Mouse (Mus musculus) cerebellum, adult 2 months (tissue): ENCODE data around the gene Hspa12a. TPM values are rescaled to one million over a fixed set of nuclear protein-coding genes. Genes with fewer than 3 reads are reported as not detected.

ENCODE experiments used
- DNase-seq, 2 experiments: peaks; one replicate each; pipeline ENCODE4 v3.0.0; 2021
- H3K27ac ChIP-seq: fragments of 200-500 bp; 2 replicates; pipeline ENCODE4 v1.5.1; 2012; ENCODE audit warnings: low read length, control low read depth, inconsistent platforms; ENCODE audit not compliant: insufficient read depth
- H3K27me3 ChIP-seq: fragments of 200-500 bp; 2 replicates; pipeline ENCODE4 v1.6.1; 2012; ENCODE audit warnings: inconsistent platforms, mild to moderate bottlenecking, low read length, moderate library complexity; ENCODE audit not compliant: control insufficient read depth, insufficient read depth
- H3K4me1 ChIP-seq: fragments of 200-500 bp; 2 replicates; pipeline ENCODE4 v1.6.1; 2011; ENCODE audit warnings: low read length; ENCODE audit not compliant: control insufficient read depth, insufficient read depth
- H3K4me3 ChIP-seq: fragments of 200-500 bp; replicated peaks from 2 replicates; pipeline ENCODE3; 2011; ENCODE audit warnings: mild to moderate bottlenecking, low read depth, low read length, control low read depth; ENCODE audit not compliant: insufficient read depth
- CTCF ChIP-seq: fragments of 200-500 bp; IDR thresholded peaks from 2 replicates; pipeline ENCODE4 v1.5.1; 2011; ENCODE audit warnings: low read depth, mild to moderate bottlenecking, control low read depth, low read length, moderate library complexity, borderline replicate concordance; ENCODE audit not compliant: insufficient read depth
- POLR2A ChIP-seq: fragments of 200-500 bp; IDR thresholded peaks from 2 replicates; pipeline ENCODE4 v1.6.1; 2011; ENCODE audit warnings: low read length, control low read depth, borderline replicate concordance; ENCODE audit not compliant: insufficient read depth
- WGBS: fragments of 180-500 bp; shearing (Covaris S2); methylation state at CpG from one replicate; pipeline ENCODE4 v1.1.7; 2018; 5-methylcytosine and 5-hydroxymethylcytosine counted together
- polyA plus RNA-seq: library from polyadenylated mRNA; depleted of rRNA; stranded (reverse); fragments of >200 nt; gene quantifications from 2 replicates; pipeline ENCODE4 v1.2.3, GENCODE M21; 2012; rRNA removed

The Hspa12a gene
- 102 and 103 TPM in 2 replicates for polyA plus RNA-seq

GRCm38 (mm10) chr19:58942841-58943828, at the start of gene Hspa12a, which contains the start of gene Eno4:
Hspa12a (minus strand) TSS chr19:58943654.
Eno4 (plus strand) TSS chr19:58943425.
- Histone ChIP-seq H3K4me1 (peaks cover 4% of the 10 kb centered on the region; the same call in 1 of the 2 replicates), H3K27me3 (no peaks in the 10 kb centered on the region), H3K27ac (peak within 1 kb of the TSS; percentile 46), H3K4me3 (peak within 1 kb of the TSS; percentile 86)
- DNase-seq, result peak; percentile 96 to 98
- WGBS, result under 1% methylated on average over 65 of the region's 65 CpGs
- TF ChIP-seq POLR2A (peak; percentile 100), CTCF (no peak)

GRCm38 (mm10) chr19:58981571-58981970, 38.1 kb upstream of the Hspa12a start:
- DNase-seq, result no peak
- 66% methylated on average over 9 of the region's 9 CpGs for WGBS
- Histone ChIP-seq H3K27ac (no peak overlapping the region), H3K4me1 (no peaks in the 10 kb centered on the region), H3K4me3 (no peak overlapping the region), H3K27me3 (no peaks in the 10 kb centered on the region)
- TF ChIP-seq CTCF, result no peak

- WGBS, result 51% methylated on average over 5 of the region's 5 CpGs
- Histone ChIP-seq H3K27me3 (no peaks in the 10 kb centered on the region), H3K4me3 (no peak overlapping the region), H3K27ac (no peak overlapping the region), H3K4me1 (no peaks in the 10 kb centered on the region)
- no peak for DNase-seq
- TF ChIP-seq POLR2A, result no peak
- TF ChIP-seq CTCF, result no peak
Measured at GRCm38 (mm10) chr19:58980056-58980440, 36.6 kb upstream of the Hspa12a start.

- Histone ChIP-seq H3K4me3 (no peak overlapping the region), H3K27me3 (no peaks in the 10 kb centered on the region), H3K27ac (no peak overlapping the region), H3K4me1 (no peaks in the 10 kb centered on the region)
- TF ChIP-seq CTCF (no peak), POLR2A (no peak)
- 26% methylated on average over 13 of the region's 13 CpGs for WGBS
- peak; percentile 33 to 43 for DNase-seq
Measured at GRCm38 (mm10) chr19:58979436-58980055, 36.1 kb upstream of the Hspa12a start.

GRCm38 (mm10) chr19:58978401-58979171, 35.1 kb upstream of the Hspa12a start:
- Histone ChIP-seq H3K4me3 (no peak overlapping the region), H3K4me1 (no peaks in the 10 kb centered on the region), H3K27me3 (no peaks in the 10 kb centered on the region), H3K27ac (no peak overlapping the region)
- TF ChIP-seq CTCF, result no peak
- no peak for TF ChIP-seq POLR2A
- WGBS, result 70% methylated on average over 11 of the region's 11 CpGs
- no peak for DNase-seq

- Histone ChIP-seq H3K27ac (no peak overlapping the region), H3K4me3 (no peak overlapping the region), H3K27me3 (no peaks in the 10 kb centered on the region), H3K4me1 (no peaks in the 10 kb centered on the region)
- DNase-seq, result no peak
- TF ChIP-seq CTCF (no peak), POLR2A (no peak)
- WGBS, result 66% methylated on average over 11 of the region's 11 CpGs
Measured at GRCm38 (mm10) chr19:58975216-58975863, 31.9 kb upstream of the Hspa12a start.

- no peaks in the 10 kb centered on the region for H3K27me3 ChIP-seq
- no peak overlapping the region for H3K27ac ChIP-seq
- H3K4me1 ChIP-seq, result no peaks in the 10 kb centered on the region; the same call in 1 of the 2 replicates
- H3K4me3 ChIP-seq, result no peak overlapping the region
- WGBS, result 80% methylated on average over 8 of the region's 8 CpGs
- DNase-seq, result no peak
- TF ChIP-seq POLR2A, result no peak
- no peak for TF ChIP-seq CTCF
Measured at GRCm38 (mm10) chr19:58974126-58974525, 30.7 kb upstream of the Hspa12a start.

GRCm38 (mm10) chr19:58970826-58971225, 27.4 kb upstream of the Hspa12a start:
- no peak for DNase-seq
- Histone ChIP-seq H3K4me1 (no peaks in the 10 kb centered on the region; the same call in 1 of the 2 replicates), H3K4me3 (no peak overlapping the region), H3K27ac (no peak overlapping the region), H3K27me3 (no peaks in the 10 kb centered on the region)
- WGBS, result 96% methylated on average over 13 of the region's 13 CpGs
- TF ChIP-seq POLR2A (no peak), CTCF (no peak)
